Mouse (Mus musculus) lung, postnatal 0 days (tissue): ENCODE measurements at regions not wholly inside any gene's neighbourhood (a gene's known extent, or its start where the extent isn't known, plus 50 kb on each side); places are given as distances from the start of the nearest gene placed in this dataset.

Experiments used
- CTCF ChIP-seq: IDR thresholded peaks from 2 replicates; pipeline ENCODE4 v1.5.1; 2016; ENCODE audit warnings: antibody characterized with exemption, mild to moderate bottlenecking
- EP300 ChIP-seq: IDR thresholded peaks from 2 replicates; pipeline ENCODE4 v1.6.1; 2016; ENCODE audit warnings: antibody characterized with exemption, mild to moderate bottlenecking, control low read depth

GRCm38 (mm10) chr4:88939397-88939796 lies 59.4 kb upstream of the Ifne start:
- no peak for TF ChIP-seq EP300
- TF ChIP-seq CTCF, result no peak
